Mouse (Mus musculus) stomach, embryonic 14.5 days (tissue): Measurements from ENCODE around the gene Rab17. TPM values are rescaled to one million over a fixed set of nuclear protein-coding genes. Genes with fewer than 3 reads are reported as not detected.

ENCODE experiments used
- ATAC-seq: fragments of 200-750 bp; cut with Nextera tagmentation; 2 replicates; pipeline ENCODE4 v1.8.0; 2017; ENCODE audit warnings: low read depth, moderate TSS enrichment; ENCODE audit not compliant: insufficient number of reproducible peaks, insufficient read depth, low FRiP score
- H3K27ac ChIP-seq: fragments of 300-500 bp; sonication (generic); 2 replicates; pipeline ENCODE4 v1.5.1; 2014; ENCODE audit warnings: mild to moderate bottlenecking, low read length, moderate library complexity, mixed read lengths
- H3K27me3 ChIP-seq: fragments of 300-500 bp; sonication (generic); 2 replicates; pipeline ENCODE4 v1.6.1; 2014; ENCODE audit warnings: low read length, control low read depth, mixed read lengths; ENCODE audit not compliant: control insufficient read depth, insufficient read depth
- H3K36me3 ChIP-seq: fragments of 300-500 bp; sonication (generic); 2 replicates; pipeline ENCODE4 v1.6.1; 2014; ENCODE audit warnings: mild to moderate bottlenecking, control low read depth, low read length, moderate library complexity, mixed read lengths; ENCODE audit not compliant: control insufficient read depth, insufficient read depth
- H3K4me1 ChIP-seq: fragments of 300-500 bp; sonication (generic); 2 replicates; pipeline ENCODE4 v1.6.1; 2014; ENCODE audit warnings: low read length, control low read depth, mixed read lengths; ENCODE audit not compliant: control insufficient read depth, insufficient read depth
- H3K4me2 ChIP-seq: fragments of 300-500 bp; sonication (generic); replicated peaks from 2 replicates; pipeline ENCODE4 v1.6.1; 2014; ENCODE audit warnings: low read depth, low read length, control low read depth
- H3K4me3 ChIP-seq: fragments of 300-500 bp; sonication (generic); 2 replicates; pipeline ENCODE4 v1.5.1; 2014; ENCODE audit warnings: low read depth, low read length, control low read depth
- H3K9ac ChIP-seq: fragments of 300-500 bp; sonication (generic); replicated peaks from 2 replicates; pipeline ENCODE4 v1.6.1; 2014; ENCODE audit warnings: low read depth, mild to moderate bottlenecking, control low read depth, low read length, moderate library complexity, mixed read lengths
- H3K9me3 ChIP-seq: fragments of 300-500 bp; sonication (generic); 2 replicates; pipeline ENCODE4 v1.6.1; 2016; ENCODE audit warnings: low read depth, low read length, control low read depth; ENCODE audit not compliant: control insufficient read depth
- WGBS: fragments of 180-500 bp; shearing (Covaris S2); extraction: QIAGEN DNeasy Blood & Tissue Kit; methylation state at CpG from one replicate; pipeline ENCODE4 v1.1.7; 2014; 5-methylcytosine and 5-hydroxymethylcytosine counted together
- polyA plus RNA-seq: library from polyadenylated mRNA; unstranded; fragments of >200 nt; fragmentation: Nextera tagmentation; extraction: Ambion mirVana; gene quantifications from 2 replicates; pipeline ENCODE4 v1.2.1, GENCODE M21; 2014

Gene Rab17
- polyA plus RNA-seq, 1 experiment from 2014 or later, result 5.4 TPM

- Histone ChIP-seq H3K9ac (no peak within 1 kb of the TSS), H3K4me2 (peak within 1 kb of the TSS; percentile 33; the same call in 1 of the 2 replicates), H3K27ac (no peak within 1 kb of the TSS), H3K9me3 (peaks cover 1% of the 10 kb centered on the region; the same call in 1 of the 2 replicates), H3K27me3 (no peaks in the 10 kb centered on the region), H3K4me1 (peaks cover 13% of the 10 kb centered on the region), H3K36me3 (no peaks in the 10 kb centered on the region), H3K4me3 (no peak within 1 kb of the TSS; the same call in 1 of the 2 replicates)
- no peak for ATAC-seq
- WGBS, result 11% methylated on average over 18 of the region's 18 CpGs
Observed at GRCm38 (mm10) chr1:90914948-90915569, 54.4 kb downstream of the Rab17 start, which contains the start of gene Mlph. Gene Mlph, plus strand, starts transcription at chr1:90915085.

- Histone ChIP-seq H3K27me3 (no peaks in the 10 kb centered on the region), H3K4me3 (no peak overlapping the region), H3K27ac (no peak overlapping the region), H3K4me2 (no peak overlapping the region), H3K36me3 (no peaks in the 10 kb centered on the region), H3K9me3 (no peaks in the 10 kb centered on the region), H3K9ac (no peak overlapping the region), H3K4me1 (peaks cover 21% of the 10 kb centered on the region)
- 70% methylated on average over 6 of the region's 6 CpGs for WGBS
- no peak for ATAC-seq
Observed at GRCm38 (mm10) chr1:90913231-90913630, 56.2 kb downstream of the Rab17 start.

GRCm38 (mm10) chr1:90909631-90910152, 59.8 kb downstream of the Rab17 start:
- peaks cover 17% of the 10 kb centered on the region for H3K4me1 ChIP-seq
- peak overlapping the region; percentile 35 for H3K4me2 ChIP-seq
- H3K36me3 ChIP-seq, result no peaks in the 10 kb centered on the region
- no peak overlapping the region for H3K4me3 ChIP-seq
- H3K27ac ChIP-seq, result peak overlapping the region; percentile 55; the same call in 1 of the 2 replicates
- WGBS, result 27% methylated on average over 17 of the region's 17 CpGs
- peak; percentile 75 for ATAC-seq
- H3K9ac ChIP-seq, result 0 out of 2 replicates have a peak overlapping the region, but pooled peaks have one; percentile 18
- no peaks in the 10 kb centered on the region for H3K27me3 ChIP-seq
- H3K9me3 ChIP-seq, result no peaks in the 10 kb centered on the region

- peak overlapping the region; percentile 55; the same call in 1 of the 2 replicates for H3K27ac ChIP-seq
- no peak overlapping the region for H3K4me3 ChIP-seq
- peak; percentile 7; the same call in 1 of the 2 replicates for ATAC-seq
- H3K27me3 ChIP-seq, result no peaks in the 10 kb centered on the region
- H3K4me1 ChIP-seq, result peaks cover 20% of the 10 kb centered on the region
- no peaks in the 10 kb centered on the region for H3K9me3 ChIP-seq
- no peaks in the 10 kb centered on the region for H3K36me3 ChIP-seq
- no peak overlapping the region for H3K4me2 ChIP-seq
- H3K9ac ChIP-seq, result no peak overlapping the region
Observed at GRCm38 (mm10) chr1:90909161-90909560, 60.3 kb downstream of the Rab17 start.

Other genes starting within 250 kb of the Rab17 start
- gene Col6a3, start 125.7 kb downstream of the Rab17 start, polyA plus RNA-seq, result 133 and 146 TPM in 2 replicates
- 0.29 and 1.3 TPM in 2 replicates for gene Mlph, start 54.6 kb downstream of the Rab17 start, polyA plus RNA-seq
- gene Prlh, start 16.6 kb downstream of the Rab17 start, polyA plus RNA-seq, result not detected in 2 replicates
- gene Lrrfip1, start 29.1 kb upstream of the Rab17 start, polyA plus RNA-seq, result 54.3 and 60.7 TPM in 2 replicates
- gene Rbm44, start 175.4 kb upstream of the Rab17 start, polyA plus RNA-seq, result 0.38 and 0.46 TPM in 2 replicates
- 4.2 and 4.6 TPM in 2 replicates for gene Ramp1, start 210.2 kb upstream of the Rab17 start, polyA plus RNA-seq